Mouse (Mus musculus) cortical plate, adult 2 months (tissue): ENCODE data around the gene Pawr. TPM values are rescaled to one million over a fixed set of nuclear protein-coding genes. Genes with fewer than 3 reads are reported as not detected.

Source experiments
- H3K27ac ChIP-seq: fragments of 200-500 bp; 2 replicates; pipeline ENCODE4 v1.5.1; 2012; ENCODE audit warnings: low read length, control low read depth, inconsistent platforms; ENCODE audit not compliant: insufficient read depth
- H3K4me1 ChIP-seq: fragments of 200-500 bp; 2 replicates; pipeline ENCODE4 v1.6.1; 2011; ENCODE audit warnings: low read length; ENCODE audit not compliant: control insufficient read depth, insufficient read depth
- H3K4me3 ChIP-seq: fragments of 200-500 bp; 2 replicates; pipeline ENCODE4 v1.5.1; 2011; ENCODE audit warnings: mild to moderate bottlenecking, low read length, control low read depth; ENCODE audit not compliant: insufficient read depth
- CTCF ChIP-seq: fragments of 200-500 bp; IDR thresholded peaks from 2 replicates; pipeline ENCODE4 v1.5.1; 2011; ENCODE audit warnings: mild to moderate bottlenecking, control low read depth, low read length; ENCODE audit not compliant: insufficient read depth; ENCODE audit errors: extremely low read depth
- POLR2A ChIP-seq: fragments of 200-500 bp; IDR thresholded peaks from 2 replicates; pipeline ENCODE4 v1.6.1; 2011; ENCODE audit warnings: mild to moderate bottlenecking, low read length, control low read depth; ENCODE audit not compliant: insufficient read depth; ENCODE audit errors: extremely low read depth
- polyA plus RNA-seq: library from polyadenylated mRNA; depleted of rRNA; stranded (reverse); fragments of >200 nt; gene quantifications from 2 replicates; pipeline ENCODE4 v1.2.3, GENCODE M21; 2012; rRNA removed

Gene Pawr
- 2.6 and 2.8 TPM in 2 replicates for polyA plus RNA-seq

GRCm38 (mm10) chr10:108331784-108332561, at the start of gene Pawr:
TSS of gene Pawr (plus strand) at chr10:108332121.
- Histone ChIP-seq H3K27ac (no peak within 1 kb of the TSS), H3K4me3 (peak within 1 kb of the TSS; percentile 54), H3K4me1 (no peaks in the 10 kb centered on the region)

GRCm38 (mm10) chr10:108282351-108282750, 49.6 kb upstream of the Pawr start:
- Histone ChIP-seq H3K27ac (no peak overlapping the region), H3K4me3 (no peak overlapping the region), H3K4me1 (peaks cover 1% of the 10 kb centered on the region; the same call in 1 of the 2 replicates)
- TF ChIP-seq POLR2A, result no peak
- TF ChIP-seq CTCF, result no peak

More at GRCm38 (mm10) chr10:108331784-108332561, at the start of gene Pawr:
- TF ChIP-seq POLR2A (no peak), CTCF (no peak)

DNA sequence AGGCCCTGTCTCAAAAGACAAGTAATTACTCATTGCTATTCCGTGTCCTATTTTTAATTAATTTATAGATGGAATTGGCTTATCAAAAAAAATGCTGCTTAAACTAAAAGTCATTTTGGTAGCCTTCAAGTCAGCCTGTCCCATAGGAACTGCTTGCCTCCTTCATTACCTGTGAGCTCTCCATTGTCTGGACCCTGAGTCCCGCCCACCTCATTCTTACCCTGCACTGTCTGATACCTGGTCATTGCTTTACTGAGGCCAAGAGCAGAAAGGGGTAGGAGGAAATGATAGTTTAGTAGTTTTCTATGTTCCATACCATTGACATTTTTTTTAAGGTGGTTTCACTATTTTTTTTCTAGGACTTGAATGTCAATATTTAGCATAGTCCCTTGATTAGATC, 48.5 kb upstream of the Pawr start:
- Histone ChIP-seq H3K4me3 (no peak overlapping the region), H3K27ac (no peak overlapping the region), H3K4me1 (no peaks in the 10 kb centered on the region; the same call in 1 of the 2 replicates)
- TF ChIP-seq POLR2A, result no peak
- no peak for TF ChIP-seq CTCF

- H3K4me3 ChIP-seq, result no peak overlapping the region
- H3K4me1 ChIP-seq, result no peaks in the 10 kb centered on the region; the same call in 1 of the 2 replicates
- TF ChIP-seq POLR2A (no peak), CTCF (no peak)
- H3K27ac ChIP-seq, result no peak overlapping the region
Observed at GRCm38 (mm10) chr10:108283837-108284236, 48.1 kb upstream of the Pawr start.

DNA sequence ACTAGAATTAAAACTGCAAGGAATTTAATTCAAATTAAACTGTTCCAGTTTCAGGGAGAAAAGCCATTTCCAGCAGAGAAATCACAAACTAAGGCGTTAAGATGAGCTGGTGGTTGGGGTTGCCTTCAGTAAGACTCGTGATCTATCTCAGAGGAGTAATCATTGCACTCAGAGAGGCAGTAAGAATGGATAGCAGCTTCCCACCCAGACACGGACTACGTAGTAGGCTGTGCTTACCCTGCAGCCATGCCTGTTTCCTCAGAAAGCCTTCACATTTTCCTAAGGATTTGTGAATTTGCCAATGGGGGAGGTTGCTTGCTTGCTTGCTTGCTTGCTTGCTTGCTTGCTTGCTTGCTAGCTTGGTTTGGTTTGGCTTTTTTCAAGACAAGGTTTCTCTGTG, 47.5 kb upstream of the Pawr start:
- TF ChIP-seq CTCF (no peak), POLR2A (no peak)
- H3K27ac ChIP-seq, result no peak overlapping the region
- H3K4me1 ChIP-seq, result no peaks in the 10 kb centered on the region; the same call in 1 of the 2 replicates
- no peak overlapping the region for H3K4me3 ChIP-seq

DNA sequence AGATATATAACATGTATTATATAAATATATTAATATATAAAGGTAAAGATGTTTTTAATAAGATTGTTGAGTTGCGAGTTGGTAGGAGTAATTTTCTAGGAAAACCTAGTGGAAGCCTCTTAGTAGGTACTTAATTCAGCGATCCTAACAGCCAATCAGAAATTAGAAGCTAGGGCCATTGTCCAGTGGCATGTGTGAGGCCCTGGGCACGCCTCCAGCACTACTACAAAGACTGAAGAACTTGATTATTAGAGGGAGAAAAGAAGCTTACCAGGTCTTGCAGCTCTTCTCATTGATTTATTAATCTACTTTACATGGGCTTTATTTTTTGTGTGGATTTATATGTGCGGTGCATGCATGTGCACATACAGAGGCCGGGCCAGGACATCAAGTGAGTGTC, 46.9 kb upstream of the Pawr start:
- Histone ChIP-seq H3K27ac (no peak overlapping the region), H3K4me3 (no peak overlapping the region), H3K4me1 (no peaks in the 10 kb centered on the region; the same call in 1 of the 2 replicates)
- TF ChIP-seq CTCF, result no peak
- TF ChIP-seq POLR2A, result no peak

DNA sequence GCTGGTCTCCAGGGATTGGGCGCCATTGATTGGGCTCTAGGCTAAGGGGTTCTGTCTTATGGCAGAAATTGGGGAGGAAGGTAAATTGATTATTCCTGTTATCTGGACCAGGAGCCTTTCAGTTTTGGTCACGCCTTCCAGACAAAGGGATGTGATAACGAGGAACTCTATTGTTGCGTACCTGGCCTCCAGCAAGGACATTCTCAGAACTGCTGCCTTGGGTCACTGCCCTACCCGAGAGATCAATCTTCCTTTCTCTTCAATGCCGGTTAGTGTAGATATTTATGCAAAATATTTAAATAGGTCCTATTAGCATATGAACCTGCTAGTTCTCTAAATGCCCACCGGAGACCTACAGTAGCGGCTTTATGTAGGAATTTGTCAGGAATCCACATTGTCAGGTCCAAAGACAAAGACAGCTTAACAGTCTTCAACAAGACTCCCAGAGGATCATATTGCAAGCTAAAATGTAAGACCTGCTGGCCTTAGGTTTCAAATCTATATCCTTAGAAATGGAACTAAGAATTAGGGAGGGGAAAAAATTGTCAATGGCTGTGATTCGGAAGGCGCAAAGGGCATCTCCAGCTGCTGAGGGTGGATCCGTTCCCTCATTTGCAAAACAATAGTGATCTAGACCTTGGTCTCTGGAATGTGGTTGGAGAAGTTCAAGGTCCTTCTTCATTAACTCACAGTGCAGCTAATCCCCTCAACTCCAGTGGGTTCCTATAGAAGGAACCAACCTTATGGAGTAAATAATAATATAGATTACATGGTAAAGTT, 45.1 kb upstream of the Pawr start:
- TF ChIP-seq POLR2A (no peak), CTCF (no peak)
- H3K27ac ChIP-seq, result no peak overlapping the region
- no peak overlapping the region for H3K4me3 ChIP-seq
- no peaks in the 10 kb centered on the region; the same call in 1 of the 2 replicates for H3K4me1 ChIP-seq

DNA sequence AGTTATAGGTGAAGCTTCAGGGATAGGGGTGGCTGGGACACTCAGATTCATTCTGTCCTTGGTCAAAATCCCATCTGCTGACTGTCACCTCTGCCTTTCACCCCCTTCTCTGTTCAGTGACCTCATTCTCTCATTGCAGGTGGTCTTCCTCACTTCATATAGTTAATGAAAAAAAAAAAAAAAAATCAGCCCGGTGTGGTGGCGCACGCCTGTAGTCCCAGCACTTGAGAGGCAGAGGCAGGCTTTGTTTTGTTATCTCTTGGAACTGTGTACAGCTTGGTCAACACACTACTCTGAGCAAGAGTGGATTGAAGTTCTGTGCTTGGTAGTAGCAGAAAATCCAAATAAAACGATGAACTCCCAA, 44.5 kb upstream of the Pawr start:
- Histone ChIP-seq H3K4me3 (no peak overlapping the region), H3K27ac (no peak overlapping the region), H3K4me1 (no peaks in the 10 kb centered on the region; the same call in 1 of the 2 replicates)
- TF ChIP-seq POLR2A (no peak), CTCF (no peak)

DNA sequence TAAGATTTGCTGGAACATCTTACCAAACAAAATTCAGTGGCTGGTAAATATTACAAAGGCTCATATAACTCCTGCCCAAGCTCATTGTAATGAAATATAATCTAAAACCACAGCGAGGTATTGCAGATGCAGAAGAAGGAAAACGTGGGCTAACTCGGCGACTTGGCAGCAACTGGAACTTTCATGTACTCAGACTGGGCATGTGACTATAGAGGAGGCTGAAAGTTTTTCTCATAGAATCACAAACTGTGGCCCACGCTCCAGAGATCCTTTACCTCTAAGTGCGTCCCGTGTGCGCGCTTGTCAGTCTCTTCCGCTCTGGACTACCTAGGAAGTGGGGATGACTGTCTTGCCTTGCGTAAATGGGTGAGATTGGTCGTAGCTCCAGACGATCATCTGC, 41.9 kb upstream of the Pawr start:
- Histone ChIP-seq H3K27ac (no peak overlapping the region), H3K4me3 (no peak overlapping the region), H3K4me1 (no peaks in the 10 kb centered on the region)
- no peak for TF ChIP-seq POLR2A
- TF ChIP-seq CTCF, result no peak
